Mouse (Mus musculus) limb, embryonic 11.5 days (tissue): ENCODE measurements around the gene Atf6b. TPM values are rescaled to one million over a fixed set of nuclear protein-coding genes. Genes with fewer than 3 reads are reported as not detected.

Experiments
- ATAC-seq: fragments of 200-750 bp; cut with Nextera tagmentation; 2 replicates; pipeline ENCODE4 v1.8.0; 2017; ENCODE audit warnings: low read depth; ENCODE audit not compliant: insufficient number of reproducible peaks, low FRiP score, low TSS enrichment
- DNase-seq: peaks from one replicate; pipeline ENCODE4 v3.0.0-alpha.2; 2015; ENCODE audit warnings: low spot score
- H3K27ac ChIP-seq: fragments of 300-500 bp; sonication (generic); replicated peaks from 2 replicates; pipeline ENCODE4 v1.5.1; 2014; ENCODE audit warnings: low read depth, mild to moderate bottlenecking, low read length
- H3K27me3 ChIP-seq: fragments of 300-500 bp; sonication (generic); 2 replicates; pipeline ENCODE4 v1.6.1; 2014; ENCODE audit warnings: mild to moderate bottlenecking, low read length, mixed read lengths; ENCODE audit not compliant: control insufficient read depth, insufficient read depth
- H3K36me3 ChIP-seq: fragments of 300-500 bp; sonication (generic); 2 replicates; pipeline ENCODE4 v1.6.1; 2014; ENCODE audit warnings: mild to moderate bottlenecking, low read length, moderate library complexity, mixed read lengths; ENCODE audit not compliant: control insufficient read depth, insufficient read depth
- H3K4me1 ChIP-seq: fragments of 300-500 bp; sonication (generic); 2 replicates; pipeline ENCODE4 v1.6.1; 2014; ENCODE audit warnings: low read length, mixed read lengths; ENCODE audit not compliant: control insufficient read depth, insufficient read depth
- H3K4me2 ChIP-seq: fragments of 300-500 bp; sonication (generic); 2 replicates; pipeline ENCODE4 v1.6.1; 2014; ENCODE audit warnings: low read depth, mild to moderate bottlenecking, moderate library complexity; ENCODE audit not compliant: severe bottlenecking
- H3K4me3 ChIP-seq: fragments of 300-500 bp; sonication (generic); 2 replicates; pipeline ENCODE4 v1.5.1; 2014; ENCODE audit warnings: low read depth, low read length
- H3K9ac ChIP-seq: fragments of 300-500 bp; sonication (generic); 2 replicates; pipeline ENCODE4 v1.6.1; 2014; ENCODE audit warnings: mild to moderate bottlenecking, low read length
- H3K9me3 ChIP-seq: fragments of 300-500 bp; sonication (generic); 2 replicates; pipeline ENCODE4 v1.6.1; 2016; ENCODE audit warnings: low read length; ENCODE audit not compliant: control insufficient read depth
- WGBS: fragments of 180-500 bp; shearing (Covaris S2); extraction: QIAGEN DNeasy Blood & Tissue Kit; methylation state at CpG from one replicate; pipeline ENCODE4 v1.1.7; 2014; 5-methylcytosine and 5-hydroxymethylcytosine counted together
- polyA plus RNA-seq: library from polyadenylated mRNA; unstranded; fragments of >200 nt; fragmentation: Nextera tagmentation; extraction: Ambion mirVana; gene quantifications from 2 replicates; pipeline ENCODE4 v1.2.1, GENCODE M21; 2014

The Atf6b gene
- polyA plus RNA-seq, 1 experiment from 2014 or later = 63.4 TPM

DNA sequence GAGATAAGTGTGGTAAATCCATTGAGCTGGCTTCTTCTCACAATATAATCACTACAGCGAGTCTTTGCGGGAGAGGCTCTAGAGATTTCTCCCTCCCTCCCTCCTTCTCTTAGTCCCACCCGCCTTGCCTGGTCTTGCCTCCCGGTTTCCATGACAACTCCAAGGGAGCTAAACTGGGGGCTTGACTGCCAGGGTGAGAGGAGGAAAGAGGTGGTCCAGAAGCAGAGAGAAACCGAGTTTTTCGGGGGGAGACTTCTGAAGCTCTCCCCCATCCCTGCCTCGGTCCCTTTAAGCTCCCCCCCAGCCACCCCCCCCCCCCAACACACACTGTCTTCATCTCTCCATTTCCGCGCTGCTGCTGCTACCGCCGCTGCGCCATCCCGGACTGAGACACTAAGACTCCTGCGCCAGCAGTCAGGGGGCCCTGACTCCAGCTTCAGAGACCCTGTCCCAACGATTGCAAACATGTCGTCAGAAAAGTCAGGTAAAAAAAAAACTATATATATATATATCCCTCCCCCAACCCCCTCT, 17.7 kb upstream of the Atf6b start, which contains the start of gene Prrt1:
Gene Prrt1, plus strand, starts transcription at position 313 of the 531 bp plus-strand sequence.
- H3K27ac ChIP-seq = no peak within 1 kb of the TSS
- DNase-seq (peak; percentile 46), ATAC-seq (no peak)
- peaks cover 31% of the 10 kb centered on the region for H3K4me1 ChIP-seq
- H3K4me2 ChIP-seq = peak within 1 kb of the TSS; percentile 94
- no peak within 1 kb of the TSS for H3K9ac ChIP-seq
- H3K36me3 ChIP-seq = no peaks in the 10 kb centered on the region
- under 1% methylated on average over 16 of the region's 16 CpGs for WGBS
- peak within 1 kb of the TSS; percentile 82 for H3K4me3 ChIP-seq
- H3K9me3 ChIP-seq = no peaks in the 10 kb centered on the region
- H3K27me3 ChIP-seq = peaks cover 31% of the 10 kb centered on the region

DNA sequence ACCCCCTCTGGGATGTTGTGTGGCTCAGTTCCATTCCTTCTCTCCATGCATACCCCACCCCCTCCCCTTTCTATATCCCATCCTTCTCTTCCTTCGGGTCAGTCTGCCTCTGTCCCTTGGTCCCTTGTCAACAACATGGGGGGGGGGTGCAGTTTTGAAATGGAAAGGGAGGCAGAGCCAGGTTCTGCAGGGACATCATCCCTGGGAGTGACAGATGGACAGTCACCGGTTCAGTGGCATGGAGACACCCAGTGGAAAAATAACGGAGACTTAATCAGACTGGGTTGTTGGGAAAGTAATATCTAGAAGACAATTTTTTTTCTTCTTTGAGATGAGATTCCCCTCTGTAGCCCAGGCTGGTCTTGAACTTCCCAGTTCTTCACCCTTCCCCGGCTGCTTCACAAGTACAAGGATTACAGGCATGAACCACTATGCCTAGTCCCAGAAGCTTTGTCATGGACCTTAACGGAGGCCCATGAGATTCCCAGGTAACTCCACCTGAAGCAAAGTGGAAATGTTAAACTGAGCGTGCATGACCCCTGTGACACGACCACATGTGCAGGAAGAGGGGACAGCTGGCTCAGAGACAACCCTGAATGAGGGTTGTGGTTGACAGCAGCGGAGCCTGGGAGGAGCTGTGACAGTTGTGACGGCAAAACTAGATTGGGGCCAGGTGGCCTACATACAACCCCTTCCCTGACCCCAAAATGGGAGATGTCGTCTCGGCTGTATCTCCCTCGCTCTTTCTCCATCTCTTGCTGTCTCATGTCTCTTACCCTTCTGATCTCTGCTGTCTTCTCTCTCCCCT, 16.9 kb upstream of the Atf6b start:
- no peak overlapping the region for H3K27ac ChIP-seq
- peak overlapping the region; percentile 35; the same call in 1 of the 2 replicates for H3K4me2 ChIP-seq
- 15% methylated on average over 12 of the region's 12 CpGs for WGBS
- no peaks in the 10 kb centered on the region for H3K36me3 ChIP-seq
- 0 out of 2 replicates have a peak overlapping the region, but pooled peaks have one; percentile 20 for H3K4me3 ChIP-seq
- no peak overlapping the region for H3K9ac ChIP-seq
- H3K9me3 ChIP-seq = no peaks in the 10 kb centered on the region
- DNase-seq = peak; percentile 28
- ATAC-seq = no peak
- peaks cover 31% of the 10 kb centered on the region for H3K27me3 ChIP-seq
- peaks cover 31% of the 10 kb centered on the region for H3K4me1 ChIP-seq

DNA sequence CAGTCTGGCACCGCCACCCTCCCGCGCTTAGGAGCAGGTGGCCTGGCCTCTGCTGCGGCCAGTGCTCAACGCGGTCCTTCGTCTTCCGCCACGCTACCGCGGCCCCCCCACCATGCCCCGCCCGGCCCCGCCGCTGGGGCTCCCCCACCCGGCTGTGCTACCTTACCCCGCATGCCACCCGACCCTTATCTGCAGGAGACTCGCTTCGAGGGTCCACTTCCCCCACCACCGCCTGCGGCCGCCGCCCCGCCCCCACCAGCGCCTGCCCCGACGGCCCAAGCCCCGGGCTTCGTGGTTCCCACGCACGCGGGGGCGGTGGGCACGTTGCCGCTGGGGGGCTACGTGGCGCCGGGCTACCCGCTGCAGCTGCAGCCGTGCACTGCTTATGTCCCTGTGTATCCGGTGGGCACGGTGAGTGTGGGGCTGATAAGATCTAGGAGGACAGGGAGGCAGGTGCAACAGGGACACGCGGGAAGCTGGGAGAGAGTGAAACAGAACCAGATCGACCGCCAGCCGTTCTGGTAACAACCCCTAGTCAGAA, 16.1 kb upstream of the Atf6b start:
- Histone ChIP-seq H3K9ac (peak overlapping the region; percentile 13; the same call in 1 of the 2 replicates), H3K4me1 (peaks cover 31% of the 10 kb centered on the region), H3K27me3 (peaks cover 31% of the 10 kb centered on the region), H3K27ac (no peak overlapping the region), H3K4me3 (peak overlapping the region; percentile 20), H3K4me2 (peak overlapping the region; percentile 35), H3K36me3 (no peaks in the 10 kb centered on the region), H3K9me3 (no peaks in the 10 kb centered on the region)
- WGBS = 3% methylated on average over 48 of the region's 48 CpGs
- ATAC-seq = no peak
- no peak for DNase-seq

DNA sequence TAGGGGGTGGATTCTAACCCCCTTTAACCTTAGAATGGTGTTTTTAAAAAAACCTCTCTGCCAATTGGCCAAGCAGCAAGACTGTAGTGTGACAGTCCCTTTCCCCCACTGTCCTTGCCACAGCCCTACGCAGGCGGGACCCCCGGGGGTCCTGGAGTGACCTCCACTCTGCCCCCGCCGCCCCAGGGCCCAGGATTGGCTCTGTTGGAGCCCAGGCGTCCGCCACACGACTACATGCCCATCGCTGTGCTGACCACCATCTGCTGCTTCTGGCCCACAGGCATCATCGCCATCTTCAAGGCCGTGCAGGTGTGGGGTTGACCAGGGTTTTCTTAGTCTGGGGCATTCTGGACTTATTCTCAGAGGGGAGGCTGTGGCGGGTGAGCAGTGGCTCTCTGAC, 15.3 kb upstream of the Atf6b start:
- no peak for ATAC-seq
- Histone ChIP-seq H3K4me1 (peaks cover 24% of the 10 kb centered on the region), H3K36me3 (no peaks in the 10 kb centered on the region), H3K27ac (no peak overlapping the region), H3K9me3 (no peaks in the 10 kb centered on the region), H3K27me3 (peaks cover 31% of the 10 kb centered on the region), H3K4me2 (peak overlapping the region; percentile 71), H3K4me3 (peak overlapping the region; percentile 21), H3K9ac (no peak overlapping the region)
- DNase-seq = no peak
- 3% methylated on average over 11 of the region's 12 CpGs for WGBS

DNA sequence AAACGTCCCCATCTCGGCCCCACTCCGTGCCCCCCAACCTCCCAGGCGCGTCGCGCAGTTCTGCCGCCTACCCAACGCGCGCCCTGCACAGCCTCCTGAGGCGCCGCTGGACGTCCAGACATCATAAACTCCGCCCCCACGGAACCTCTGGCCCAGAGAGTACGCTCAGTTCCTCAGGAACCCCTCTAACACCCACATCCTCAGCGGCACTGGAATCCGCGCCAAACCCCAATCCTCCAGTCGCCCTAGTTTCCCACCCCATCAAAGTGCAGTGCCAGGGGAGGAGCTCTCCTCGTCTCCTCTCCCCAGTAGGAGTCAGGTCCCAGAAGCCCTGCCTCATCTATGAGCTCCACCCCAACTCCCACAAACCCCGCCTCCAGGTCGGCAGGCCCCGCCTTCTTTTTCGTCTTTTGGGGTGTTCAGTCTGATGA, 14.7 kb upstream of the Atf6b start:
- Histone ChIP-seq H3K9me3 (no peaks in the 10 kb centered on the region), H3K27ac (no peak overlapping the region), H3K4me3 (peak overlapping the region; percentile 21), H3K36me3 (no peaks in the 10 kb centered on the region), H3K4me2 (peak overlapping the region; percentile 71), H3K27me3 (peaks cover 31% of the 10 kb centered on the region), H3K9ac (0 out of 2 replicates have a peak overlapping the region, but pooled peaks have one; percentile 32), H3K4me1 (peaks cover 22% of the 10 kb centered on the region)
- under 1% methylated on average over 26 of the region's 26 CpGs for WGBS
- ATAC-seq (no peak; the same call in 1 of the 2 replicates), DNase-seq (peak; percentile 64)

DNA sequence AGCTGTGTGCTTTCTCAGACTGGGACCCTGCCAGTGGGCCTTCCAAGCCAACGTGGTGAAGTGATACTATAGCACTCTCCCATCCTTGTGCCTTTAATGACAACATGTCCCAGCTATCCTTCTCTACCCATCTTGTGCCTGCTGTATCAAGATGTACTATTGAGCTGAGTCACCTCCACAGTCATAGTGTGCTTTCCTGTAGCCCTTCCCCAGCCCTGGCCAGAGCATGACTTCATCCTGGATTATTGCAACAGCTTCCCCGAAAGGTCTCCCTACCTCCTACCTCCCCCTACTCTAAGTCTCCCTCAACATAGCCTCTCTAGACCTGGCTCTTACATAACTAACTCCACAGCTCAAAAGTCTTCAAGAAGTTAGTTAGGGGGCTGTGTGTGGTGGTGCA, 11.3 kb upstream of the Atf6b start:
- Histone ChIP-seq H3K9me3 (no peaks in the 10 kb centered on the region), H3K36me3 (no peaks in the 10 kb centered on the region), H3K9ac (no peak overlapping the region), H3K4me3 (no peak overlapping the region), H3K4me1 (peaks cover 10% of the 10 kb centered on the region), H3K4me2 (no peak overlapping the region), H3K27ac (no peak overlapping the region), H3K27me3 (peaks cover 20% of the 10 kb centered on the region)
- 62% methylated on average over 2 of the region's 2 CpGs for WGBS
- DNase-seq = no peak
- ATAC-seq = no peak

DNA sequence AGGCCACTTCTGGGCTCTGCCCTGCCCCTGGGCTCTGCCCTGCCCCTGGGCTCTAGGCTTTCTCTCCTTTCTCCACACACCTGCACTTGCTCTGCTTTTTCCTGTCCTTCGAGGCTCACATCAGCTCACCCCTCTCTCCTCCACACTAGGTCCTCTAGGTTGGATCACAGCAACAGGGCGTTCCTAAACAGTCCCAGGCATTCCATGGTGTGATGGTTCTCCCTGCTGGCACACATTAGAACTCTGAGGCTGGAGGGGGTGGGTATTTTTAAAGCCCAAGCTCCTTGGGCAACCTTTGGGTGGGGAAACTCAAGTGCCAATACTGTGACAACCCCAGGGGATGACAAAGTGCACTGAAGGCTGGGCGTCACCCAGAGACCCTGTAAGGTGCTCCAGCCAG, 9.5 kb upstream of the Atf6b start:
- H3K36me3 ChIP-seq = no peaks in the 10 kb centered on the region
- H3K4me1 ChIP-seq = peaks cover 14% of the 10 kb centered on the region
- DNase-seq (no peak), ATAC-seq (no peak)
- no peak overlapping the region for H3K9ac ChIP-seq
- H3K4me2 ChIP-seq = no peak overlapping the region; the same call in 1 of the 2 replicates
- no peaks in the 10 kb centered on the region for H3K9me3 ChIP-seq
- peaks cover 3% of the 10 kb centered on the region for H3K27me3 ChIP-seq
- H3K4me3 ChIP-seq = no peak overlapping the region
- WGBS = 71% methylated on average over 3 of the region's 3 CpGs
- H3K27ac ChIP-seq = no peak overlapping the region

DNA sequence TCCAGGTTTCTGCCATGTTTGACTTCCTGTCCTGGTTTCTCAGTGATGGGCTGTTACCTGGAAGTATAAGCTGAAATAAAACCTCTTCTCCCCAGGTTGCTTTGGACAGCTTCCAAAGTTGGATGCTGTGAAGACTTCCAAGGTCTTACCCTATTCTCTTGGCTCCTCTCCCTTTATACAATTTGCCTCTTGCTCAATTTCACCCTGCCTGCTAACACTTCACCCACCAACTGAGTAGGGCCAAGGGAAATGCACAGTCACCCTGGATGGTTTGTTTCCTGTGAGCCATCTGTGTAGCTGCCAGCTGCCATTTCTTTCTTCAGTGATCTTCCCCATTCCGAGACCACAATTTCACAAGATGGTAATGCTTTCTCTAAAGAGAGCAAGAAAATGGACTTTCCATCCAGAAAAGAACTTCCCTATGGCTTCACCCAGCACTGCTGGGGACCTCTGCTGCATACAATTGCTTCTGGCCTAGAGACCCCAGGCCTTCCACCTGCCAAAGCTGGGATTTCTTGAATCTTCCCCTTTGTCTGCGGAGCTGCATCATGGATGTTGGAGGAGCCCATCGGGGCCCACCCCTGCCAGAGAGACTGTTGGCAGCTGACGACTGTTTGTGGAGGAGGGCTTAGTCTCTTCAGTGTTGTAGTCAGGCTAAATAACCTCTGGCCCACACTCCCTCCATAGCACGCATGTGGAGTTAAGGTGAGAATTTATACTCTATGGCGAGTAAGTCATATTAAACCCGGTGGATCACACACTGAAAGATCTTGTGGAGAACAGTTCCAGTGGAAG, 7.3 kb upstream of the Atf6b start:
- H3K4me3 ChIP-seq = no peak overlapping the region
- H3K9me3 ChIP-seq = no peaks in the 10 kb centered on the region
- no peak overlapping the region for H3K4me2 ChIP-seq
- DNase-seq (no peak), ATAC-seq (no peak)
- H3K27me3 ChIP-seq = no peaks in the 10 kb centered on the region
- WGBS = 82% methylated on average over 7 of the region's 7 CpGs
- H3K27ac ChIP-seq = no peak overlapping the region
- H3K4me1 ChIP-seq = peaks cover 11% of the 10 kb centered on the region
- no peaks in the 10 kb centered on the region for H3K36me3 ChIP-seq
- no peak overlapping the region for H3K9ac ChIP-seq
